Mouse (Mus musculus) testis, postnatal 14 days (tissue): Measurements from ENCODE around the gene Adamts14.

ENCODE experiments used
- DNase-seq: peaks from one replicate; pipeline ENCODE4 v3.0.0; 2021; ENCODE audit warnings: low spot score

Adamts14 gene

GRCm38 (mm10) chr10:61232858-61233567 lies 40.2 kb downstream of the Adamts14 start:
- DNase-seq: no peak

GRCm38 (mm10) chr10:61231756-61232155 lies 41.5 kb downstream of the Adamts14 start:
- DNase-seq: no peak

GRCm38 (mm10) chr10:61226784-61227396 lies 46.3 kb downstream of the Adamts14 start:
- DNase-seq: no peak

GRCm38 (mm10) chr10:61225694-61226093 lies 47.5 kb downstream of the Adamts14 start:
- DNase-seq: no peak

- no peak for DNase-seq
Measured at GRCm38 (mm10) chr10:61219318-61219717, 53.9 kb downstream of the Adamts14 start.

- peak; percentile 34 for DNase-seq
Measured at GRCm38 (mm10) chr10:61216163-61216562, 57.1 kb downstream of the Adamts14 start.

GRCm38 (mm10) chr10:61215658-61216057 lies 57.6 kb downstream of the Adamts14 start:
- no peak for DNase-seq

- no peak for DNase-seq
Measured at GRCm38 (mm10) chr10:61212817-61213216, 60.4 kb downstream of the Adamts14 start.

- DNase-seq: peak; percentile 43
Measured at GRCm38 (mm10) chr10:61211743-61212142, 61.5 kb downstream of the Adamts14 start.

GRCm38 (mm10) chr10:61211105-61211504 lies 62.1 kb downstream of the Adamts14 start:
- no peak for DNase-seq

- no peak for DNase-seq
Measured at GRCm38 (mm10) chr10:61208114-61208684, 65.0 kb downstream of the Adamts14 start.

- no peak for DNase-seq
Measured at GRCm38 (mm10) chr10:61203930-61204329, 69.3 kb downstream of the Adamts14 start.

GRCm38 (mm10) chr10:61201596-61202318 lies 71.5 kb downstream of the Adamts14 start:
- DNase-seq: no peak

- DNase-seq: no peak
Measured at GRCm38 (mm10) chr10:61200998-61201397, 72.2 kb downstream of the Adamts14 start.

GRCm38 (mm10) chr10:61200232-61200820 lies 72.9 kb downstream of the Adamts14 start:
- no peak for DNase-seq

- peak; percentile 42 for DNase-seq
Measured at GRCm38 (mm10) chr10:61199566-61200213, 73.5 kb downstream of the Adamts14 start.

GRCm38 (mm10) chr10:61195718-61196291 lies 77.4 kb downstream of the Adamts14 start:
- no peak for DNase-seq

- DNase-seq: no peak
Measured at GRCm38 (mm10) chr10:61195216-61195615, 78.0 kb downstream of the Adamts14 start.

- DNase-seq: peak; percentile 60
Measured at GRCm38 (mm10) chr10:61194611-61195010, 78.6 kb downstream of the Adamts14 start.

- DNase-seq: no peak
Measured at GRCm38 (mm10) chr10:61188010-61188409, 85.2 kb downstream of the Adamts14 start.

GRCm38 (mm10) chr10:61187001-61187400 lies 86.2 kb downstream of the Adamts14 start:
- DNase-seq: peak; percentile 81
